Comparison of ENCODE assay signal across 33 mouse cellular contexts in genomic region chr13:42839358-42839757, GRCm38 (mm10).
"Had no signal": no experiment of that assay in that cellular context is flagged by ENCODE, and none has a peak within 500 bp of the region (broad histone marks: within the 10 kb centered on the region; RNA-seq: fewer than 3 reads in every experiment).

No protein-coding gene starts in this region.

- H3K27ac ChIP-seq: heart, embryonic 13.5 days; heart, embryonic 15.5 days; hindbrain, embryonic 10.5 days; hindbrain, embryonic 12.5 days; hindbrain, embryonic 13.5 days; hindbrain, embryonic 14.5 days; hindbrain, embryonic 15.5 days; hindbrain, postnatal 0 days; intestine, embryonic 15.5 days; kidney, embryonic 15.5 days; kidney, postnatal 0 days; layer of hippocampus, adult 2 months; left cerebral cortex, adult 2 months had no signal

- H3K36me3 ChIP-seq: heart, embryonic 12.5 days; heart, embryonic 13.5 days; heart, embryonic 15.5 days; hindbrain, embryonic 10.5 days; hindbrain, embryonic 12.5 days; hindbrain, embryonic 13.5 days; hindbrain, embryonic 15.5 days; intestine, embryonic 15.5 days; kidney, embryonic 15.5 days had no signal

- H3K4me3 ChIP-seq: heart, embryonic 12.5 days; heart, embryonic 13.5 days; heart, embryonic 15.5 days; hindbrain, embryonic 10.5 days; hindbrain, embryonic 12.5 days; hindbrain, embryonic 13.5 days; hindbrain, embryonic 15.5 days; intestine, embryonic 15.5 days; kidney, embryonic 15.5 days; layer of hippocampus, adult 2 months; left cerebral cortex, adult 2 months had no signal

- H3K4me2 ChIP-seq: heart, embryonic 12.5 days; heart, embryonic 13.5 days; heart, embryonic 15.5 days; hindbrain, embryonic 12.5 days; hindbrain, embryonic 13.5 days; hindbrain, embryonic 14.5 days; hindbrain, embryonic 15.5 days; intestine, embryonic 15.5 days; kidney, embryonic 15.5 days had no signal

- H3K4me1 ChIP-seq: heart, embryonic 12.5 days; heart, embryonic 13.5 days; heart, embryonic 15.5 days; hindbrain, embryonic 10.5 days; intestine, embryonic 15.5 days had no signal

- DNase-seq: heart, postnatal 10 days; heart, postnatal 14 days; heart, postnatal 36 days; heart, postnatal 4 days; kidney, adult 11 months; kidney, adult 18-20 months; kidney, adult 2 months; kidney, adult 8-10 months; kidney, adult 9 months; kidney, postnatal 10 days; kidney, postnatal 14 days; kidney, postnatal 25 days; kidney, postnatal 36 days; layer of hippocampus, adult 9-11 months; layer of hippocampus, postnatal 36 days had no signal

- H3K9ac ChIP-seq: heart, embryonic 12.5 days; heart, embryonic 13.5 days; heart, embryonic 15.5 days; hindbrain, embryonic 12.5 days; hindbrain, embryonic 13.5 days; hindbrain, embryonic 14.5 days; hindbrain, embryonic 15.5 days; intestine, embryonic 15.5 days; kidney, embryonic 15.5 days had no signal

- H3K27me3 ChIP-seq: heart, embryonic 12.5 days; heart, embryonic 13.5 days; hindbrain, embryonic 12.5 days; hindbrain, embryonic 13.5 days; hindbrain, embryonic 15.5 days; intestine, embryonic 15.5 days; kidney, embryonic 15.5 days had no signal

- H3K9me3 ChIP-seq: heart, embryonic 12.5 days; heart, embryonic 13.5 days; heart, embryonic 15.5 days; hindbrain, embryonic 10.5 days; hindbrain, embryonic 12.5 days; hindbrain, embryonic 13.5 days; hindbrain, embryonic 15.5 days; intestine, embryonic 15.5 days; kidney, embryonic 15.5 days had no signal

- ATAC-seq: hindbrain, embryonic 16.5 days; hindbrain, postnatal 0 days; inflammation-experienced regulatory T-cells, adult 6 months; intestine, embryonic 15.5 days; intestine, embryonic 16.5 days; intestine, postnatal 0 days had no signal
